Mouse (Mus musculus) thymus, postnatal 0 days (tissue): Measurements from ENCODE around the gene Sgce. TPM values are rescaled to one million over a fixed set of nuclear protein-coding genes. Genes with fewer than 3 reads are reported as not detected.

Experiments used
- DNase-seq: peaks from one replicate; pipeline ENCODE4 v3.0.0-alpha.2; 2015; ENCODE audit warnings: low spot score
- polyA plus RNA-seq: library from polyadenylated mRNA; unstranded; fragments of >200 nt; fragmentation: Nextera tagmentation; extraction: Ambion mirVana; gene quantifications from 2 replicates; pipeline ENCODE4 v1.2.1, GENCODE M21; 2015

Sgce gene
- polyA plus RNA-seq, 1 experiment from 2014 or later, result 9.7 TPM

- no peak for DNase-seq
Measured at GRCm38 (mm10) chr6:4723998-4724757, 22.8 kb downstream of the Sgce start.

GRCm38 (mm10) chr6:4722739-4723138, 24.3 kb downstream of the Sgce start:
- DNase-seq, result no peak

- no peak for DNase-seq
Measured at GRCm38 (mm10) chr6:4722142-4722541, 24.9 kb downstream of the Sgce start.

- no peak for DNase-seq
Measured at GRCm38 (mm10) chr6:4717344-4717743, 29.7 kb downstream of the Sgce start.

- DNase-seq, result no peak
Measured at GRCm38 (mm10) chr6:4716171-4716570, 30.8 kb downstream of the Sgce start.

- DNase-seq, result no peak
Measured at GRCm38 (mm10) chr6:4708971-4709370, 38.0 kb downstream of the Sgce start.

GRCm38 (mm10) chr6:4706415-4706814, 40.6 kb downstream of the Sgce start:
- DNase-seq, result no peak

- DNase-seq, result no peak
Measured at GRCm38 (mm10) chr6:4703908-4704307, 43.1 kb downstream of the Sgce start.

- no peak for DNase-seq
Measured at GRCm38 (mm10) chr6:4701641-4702040, 45.4 kb downstream of the Sgce start.

GRCm38 (mm10) chr6:4695778-4696177, 51.2 kb downstream of the Sgce start:
- DNase-seq, result no peak

- DNase-seq, result no peak
Measured at GRCm38 (mm10) chr6:4694672-4695231, 52.3 kb downstream of the Sgce start.

- DNase-seq, result no peak
Measured at GRCm38 (mm10) chr6:4693544-4693943, 53.5 kb downstream of the Sgce start.

- no peak for DNase-seq
Measured at GRCm38 (mm10) chr6:4690438-4690837, 56.6 kb downstream of the Sgce start.

- DNase-seq, result no peak
Measured at GRCm38 (mm10) chr6:4684706-4685340, 62.2 kb downstream of the Sgce start.

- DNase-seq, result no peak
Measured at GRCm38 (mm10) chr6:4680576-4680975, 66.4 kb downstream of the Sgce start.

- no peak for DNase-seq
Measured at GRCm38 (mm10) chr6:4679981-4680380, 67.0 kb downstream of the Sgce start.

GRCm38 (mm10) chr6:4677356-4677761, 69.6 kb downstream of the Sgce start:
- DNase-seq, result no peak

- DNase-seq, result no peak
Measured at GRCm38 (mm10) chr6:4665154-4665553, 81.9 kb downstream of the Sgce start.

GRCm38 (mm10) chr6:4664313-4664712, 82.7 kb downstream of the Sgce start:
- peak; percentile 4 for DNase-seq

GRCm38 (mm10) chr6:4663516-4663915, 83.5 kb downstream of the Sgce start:
- DNase-seq, result no peak

GRCm38 (mm10) chr6:4658861-4659260, 88.1 kb downstream of the Sgce start:
- DNase-seq, result no peak

- no peak for DNase-seq
Measured at GRCm38 (mm10) chr6:4655924-4656323, 91.1 kb downstream of the Sgce start.

GRCm38 (mm10) chr6:4655466-4655865, 91.5 kb downstream of the Sgce start:
- no peak for DNase-seq
